Mouse (Mus musculus) liver, embryonic 14.5 days (tissue): ENCODE results near the gene Aplp2. TPM values are rescaled to one million over a fixed set of nuclear protein-coding genes. Genes with fewer than 3 reads are reported as not detected.

Experiments
- ATAC-seq: fragments of 200-750 bp; cut with Nextera tagmentation; 2 replicates; pipeline ENCODE4 v1.8.0; 2017; ENCODE audit warnings: moderate number of reproducible peaks, mild to moderate bottlenecking, moderate library complexity; ENCODE audit not compliant: insufficient read depth
- DNase-seq, 3 experiments: peaks; one replicate each; pipeline ENCODE4 v3.0.0-alpha.2; 2012 to 2013; ENCODE audit warnings: low read depth in 3 of 3, low spot score in 3 of 3
- H3K27ac ChIP-seq: fragments of 300-500 bp; sonication (generic); 2 replicates; pipeline ENCODE4 v1.5.1; 2014; ENCODE audit warnings: moderate library complexity, mild to moderate bottlenecking, control low read depth, inconsistent platforms
- H3K27me3 ChIP-seq: fragments of 300-500 bp; sonication (generic); 2 replicates; pipeline ENCODE4 v1.6.1; 2014; ENCODE audit warnings: mild to moderate bottlenecking, low read length, moderate library complexity; ENCODE audit not compliant: control insufficient read depth, insufficient read depth
- H3K36me3 ChIP-seq: fragments of 300-500 bp; sonication (generic); replicated peaks from 2 replicates; pipeline ENCODE4 v1.6.1; 2014; ENCODE audit warnings: low read depth; ENCODE audit not compliant: control insufficient read depth, insufficient read depth
- H3K4me1 ChIP-seq, 2 experiments: fragments of 200-500 bp in 1 of 2; fragments of 300-500 bp in 1 of 2; sonication (generic) in 1 of 2; replicated peaks; 2 replicates each; pipeline ENCODE4 v1.6.1; 2012 to 2014; ENCODE audit warnings: antibody characterized with exemption in 1 of 2, inconsistent platforms in 1 of 2, low read length in 1 of 2; ENCODE audit not compliant: control insufficient read depth in 2 of 2, insufficient read depth in 2 of 2
- H3K4me2 ChIP-seq: fragments of 300-500 bp; sonication (generic); 2 replicates; pipeline ENCODE4 v1.6.1; 2014; ENCODE audit warnings: low read depth, mild to moderate bottlenecking, control low read depth, moderate library complexity
- H3K4me3 ChIP-seq, 2 experiments: fragments of 200-500 bp in 1 of 2; fragments of 300-500 bp in 1 of 2; sonication (generic) in 1 of 2; 2 replicates each; pipeline ENCODE4 v1.5.1; 2012 to 2014; ENCODE audit warnings: low read depth in 2 of 2, low read length in 2 of 2, mild to moderate bottlenecking in 2 of 2, control low read depth in 1 of 2, inconsistent platforms in 1 of 2, moderate library complexity in 1 of 2; ENCODE audit not compliant: insufficient read depth in 1 of 2
- H3K9ac ChIP-seq: fragments of 300-500 bp; sonication (generic); replicated peaks from 2 replicates; pipeline ENCODE4 v1.6.1; 2014; ENCODE audit warnings: mild to moderate bottlenecking, control low read depth, moderate library complexity
- H3K9me3 ChIP-seq: fragments of 300-500 bp; sonication (generic); 2 replicates; pipeline ENCODE4 v1.6.1; 2016; ENCODE audit warnings: low read length, mixed read lengths; ENCODE audit not compliant: control insufficient read depth
- CTCF ChIP-seq: IDR thresholded peaks from 2 replicates; pipeline ENCODE4 v1.5.1; 2016; ENCODE audit warnings: antibody characterized with exemption, low read depth, control low read depth
- EP300 ChIP-seq: IDR thresholded peaks from 2 replicates; pipeline ENCODE4 v1.6.1; 2016; ENCODE audit warnings: antibody characterized with exemption, low read depth
- WGBS: fragments of 180-500 bp; shearing (Covaris S2); extraction: QIAGEN DNeasy Blood & Tissue Kit; methylation state at CpG from one replicate; pipeline ENCODE4 v1.1.7; 2014; ENCODE audit not compliant: insufficient replicate concordance; 5-methylcytosine and 5-hydroxymethylcytosine counted together
- polyA plus RNA-seq, 2 experiments: library from polyadenylated mRNA; depleted of rRNA in 1 of 2; stranded (reverse) in 1 of 2; unstranded in 1 of 2; fragments of >200 nt; fragmentation: Nextera tagmentation in 1 of 2; extraction: Ambion mirVana in 1 of 2; gene quantifications; 2 replicates each; pipeline versions ENCODE4 v1.2.1 to v1.2.3; 2012 to 2014

Gene Aplp2
- polyA plus RNA-seq, 2 experiments, result 120 to 163 TPM

DNA sequence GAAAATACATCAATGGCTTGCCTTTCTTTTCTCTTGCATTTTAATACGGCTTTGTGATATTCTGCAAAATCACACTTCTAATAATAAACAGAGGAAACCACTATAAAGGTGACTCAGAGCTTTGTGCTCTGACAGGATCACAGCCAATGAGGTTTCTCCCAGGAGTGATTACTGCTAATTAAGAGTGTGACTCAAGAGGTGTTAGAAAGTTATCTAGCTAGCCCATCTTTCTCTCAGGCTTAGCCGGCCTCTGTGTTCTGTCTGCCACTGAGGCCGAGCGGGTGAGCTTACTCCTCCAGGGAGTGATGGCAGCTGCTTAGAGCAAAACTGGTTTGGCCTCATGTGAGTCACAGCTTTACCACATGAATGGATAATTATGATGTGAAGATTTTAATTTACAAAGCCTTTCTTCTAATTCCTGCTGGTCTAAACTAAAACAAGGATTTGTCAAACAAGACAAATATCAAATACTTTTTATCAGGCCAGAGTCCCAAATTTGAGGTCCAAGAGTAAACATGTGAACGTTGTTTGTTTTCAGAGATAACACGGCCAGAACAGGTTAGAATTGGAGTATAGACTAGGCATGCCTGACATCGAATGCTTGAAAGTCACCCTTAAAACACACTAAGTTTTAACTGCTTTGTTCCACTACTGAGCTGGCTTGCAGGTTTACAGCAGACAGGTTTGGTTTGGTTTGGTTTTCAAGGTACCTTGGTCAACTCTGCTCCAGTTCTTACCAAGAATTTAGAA lies 6.2 kb upstream of the Aplp2 start:
- Histone ChIP-seq H3K9ac (no peak overlapping the region), H3K4me3 (no peak overlapping the region), H3K9me3 (no peaks in the 10 kb centered on the region), H3K4me2 (no peak overlapping the region), H3K27ac (no peak overlapping the region), H3K27me3 (peaks cover 5% of the 10 kb centered on the region), H3K36me3 (no peaks in the 10 kb centered on the region), H3K4me1 (peaks cover 7 to 11% of the 10 kb centered on the region in 2 experiments; a peak in 3 of 4 replicates)
- no peak for DNase-seq
- 30% methylated on average over 7 of the region's 7 CpGs for WGBS
- no peak for TF ChIP-seq CTCF
- TF ChIP-seq EP300, result no peak
- peak; percentile 31; the same call in 1 of the 2 replicates for ATAC-seq

DNA sequence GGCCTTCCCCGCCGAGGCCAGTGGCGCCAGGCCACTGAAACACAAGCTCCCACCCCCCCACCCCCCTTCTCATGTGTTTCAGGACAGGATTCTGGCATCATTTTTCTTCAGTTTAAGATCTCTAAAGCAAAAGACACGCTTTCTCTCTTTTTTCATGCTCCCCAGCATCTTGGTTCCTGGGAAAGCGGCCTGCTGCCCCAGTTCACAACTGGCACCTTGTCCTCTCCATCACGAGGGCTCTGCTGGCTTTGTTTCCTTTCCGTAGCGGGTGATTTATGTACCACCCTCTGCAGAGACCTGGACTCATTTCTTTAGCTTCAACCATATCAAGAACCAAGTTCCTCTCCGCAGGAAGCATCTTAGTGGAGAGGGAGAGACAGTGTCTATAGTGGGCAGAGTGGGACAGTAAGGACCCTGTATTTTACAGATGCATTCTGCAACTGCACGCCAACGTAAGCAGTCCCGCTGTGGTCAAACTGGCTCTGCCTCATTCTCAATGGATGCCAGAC lies 939 bp upstream of the Aplp2 start:
- no peak for DNase-seq

DNA sequence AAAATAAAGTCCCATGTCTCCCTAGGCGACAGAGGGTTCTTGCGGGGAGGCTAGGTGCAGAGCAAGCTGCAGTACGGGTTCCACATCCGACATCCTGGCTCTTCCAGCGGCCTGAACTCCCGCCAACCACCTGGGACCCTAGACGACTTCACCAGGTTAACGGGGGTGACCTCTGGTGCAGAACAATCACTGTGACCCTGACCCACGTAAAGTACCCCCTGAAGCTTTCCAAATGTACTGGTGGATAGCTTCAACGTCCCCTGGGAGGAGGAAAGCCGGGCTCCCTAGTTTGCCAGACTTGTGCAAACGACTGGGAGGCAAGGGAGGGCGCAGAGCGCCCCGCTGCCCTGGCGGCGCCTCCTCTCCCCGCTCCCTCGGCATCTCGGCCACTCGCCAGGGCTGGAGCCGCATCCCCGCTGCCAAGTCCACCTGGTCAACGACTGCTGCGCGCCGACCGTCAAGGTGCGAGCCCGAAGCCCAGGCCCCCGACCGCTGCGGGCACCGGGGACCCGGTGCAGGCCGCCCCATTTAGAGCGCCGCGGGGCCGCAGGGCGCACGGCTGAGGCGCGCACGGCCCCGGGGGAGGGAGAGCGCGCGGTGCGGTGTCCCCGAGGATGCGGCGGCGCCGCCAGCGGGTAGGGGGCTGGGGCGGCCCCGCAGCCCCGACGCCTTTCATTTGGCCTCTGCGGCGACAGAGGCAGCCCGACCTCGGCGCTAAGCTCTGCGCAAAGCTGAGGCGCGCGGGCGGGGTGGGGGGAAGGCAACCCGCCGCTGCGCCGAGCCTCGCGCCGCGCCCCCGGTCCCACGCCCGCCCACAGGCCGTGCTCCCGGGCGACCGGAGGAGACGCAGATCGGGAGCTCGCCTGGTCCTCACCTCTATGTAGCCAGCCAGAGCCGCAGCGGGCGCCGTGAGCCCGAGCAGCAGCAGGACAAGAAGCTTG lies 596 bp downstream of the Aplp2 start:
- H3K9me3 ChIP-seq, result no peaks in the 10 kb centered on the region
- peak overlapping the region; percentile 80 to 88 for H3K4me3 ChIP-seq
- ATAC-seq (peak; percentile 68), DNase-seq (no peak)
- H3K9ac ChIP-seq, result peak overlapping the region; percentile 82
- WGBS, result under 1% methylated on average over 91 of the region's 93 CpGs
- H3K27me3 ChIP-seq, result no peaks in the 10 kb centered on the region
- TF ChIP-seq EP300 (no peak), CTCF (no peak)
- H3K4me2 ChIP-seq, result peak overlapping the region; percentile 90
- no peaks in the 10 kb centered on the region for H3K36me3 ChIP-seq
- H3K4me1 ChIP-seq, result peaks cover 22 to 26% of the 10 kb centered on the region in 2 experiments
- peak overlapping the region; percentile 70 for H3K27ac ChIP-seq

More for the DNA sequence above, 939 bp upstream of the Aplp2 start:
- TF ChIP-seq EP300 (no peak), CTCF (no peak)
- Histone ChIP-seq H3K4me3 (peak overlapping the region; percentile 79 to 88), H3K36me3 (no peaks in the 10 kb centered on the region), H3K9me3 (no peaks in the 10 kb centered on the region), H3K27me3 (no peaks in the 10 kb centered on the region), H3K4me1 (peaks cover 17 to 20% of the 10 kb centered on the region in 2 experiments), H3K4me2 (peak overlapping the region; percentile 90), H3K27ac (no peak overlapping the region), H3K9ac (peak overlapping the region; percentile 54)
- WGBS, result 50% methylated on average over 12 of the region's 12 CpGs
- no peak for ATAC-seq

DNA sequence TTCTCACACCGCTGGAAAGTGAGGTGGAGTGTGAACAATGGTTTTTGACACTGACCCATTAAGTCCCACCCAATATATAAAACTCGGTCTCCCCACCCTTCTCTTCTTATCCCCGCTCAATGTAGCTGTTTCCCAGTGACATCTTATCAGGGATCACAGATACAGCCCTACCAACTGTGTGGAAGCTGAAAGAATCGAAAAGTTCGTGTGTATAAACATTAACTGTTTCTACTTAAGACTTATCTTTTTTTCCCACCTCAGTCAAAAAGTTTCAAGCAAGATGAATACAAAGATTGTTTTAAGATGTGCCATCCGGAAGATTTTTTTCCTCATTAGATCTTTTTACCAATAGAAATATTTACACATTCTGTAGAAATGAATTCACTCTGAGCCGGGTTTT lies 1.5 kb downstream of the Aplp2 start:
- peak overlapping the region; percentile 82 for H3K9ac ChIP-seq
- DNase-seq (peak in 1 of 3 experiments; percentile 50), ATAC-seq (no peak)
- TF ChIP-seq EP300 (peak; percentile 60), CTCF (no peak)
- H3K4me2 ChIP-seq, result peak overlapping the region; percentile 90
- H3K9me3 ChIP-seq, result no peaks in the 10 kb centered on the region
- H3K36me3 ChIP-seq, result no peaks in the 10 kb centered on the region
- no peak overlapping the region for H3K27ac ChIP-seq
- peak overlapping the region; percentile 80 to 88 for H3K4me3 ChIP-seq
- whole genome bisulfite sequencing, result 5% methylated on average over 7 of the region's 7 CpGs
- peaks cover 26 to 30% of the 10 kb centered on the region in 2 experiments for H3K4me1 ChIP-seq
- no peaks in the 10 kb centered on the region for H3K27me3 ChIP-seq
